Mouse (Mus musculus) hindbrain, embryonic 11.5 days (tissue): ENCODE data around the gene Cops6. TPM values are rescaled to one million over a fixed set of nuclear protein-coding genes. Genes with fewer than 3 reads are reported as not detected.
A peak's percentile ranks its signal among the peaks of the same experiment; 100 is the strongest.

Experiments
- ATAC-seq: fragments of 200-750 bp; cut with Nextera tagmentation; 2 replicates; pipeline ENCODE4 v1.8.0; 2017; ENCODE audit warnings: mild to moderate bottlenecking, moderate TSS enrichment, moderate library complexity; ENCODE audit not compliant: low FRiP score
- DNase-seq: peaks from one replicate; pipeline ENCODE4 v3.0.0-alpha.2; 2015; ENCODE audit warnings: low spot score
- H3K27ac ChIP-seq: fragments of 300-500 bp; sonication (generic); 2 replicates; pipeline ENCODE4 v1.5.1; 2014; ENCODE audit warnings: mild to moderate bottlenecking, low read depth, low read length
- H3K27me3 ChIP-seq: fragments of 300-500 bp; sonication (generic); 2 replicates; pipeline ENCODE4 v1.6.1; 2014; ENCODE audit warnings: mild to moderate bottlenecking, low read length, moderate library complexity, mixed read lengths; ENCODE audit not compliant: control insufficient read depth, insufficient read depth
- H3K36me3 ChIP-seq: fragments of 300-500 bp; sonication (generic); 2 replicates; pipeline ENCODE4 v1.6.1; 2014; ENCODE audit warnings: mild to moderate bottlenecking, low read length, moderate library complexity, mixed read lengths; ENCODE audit not compliant: control insufficient read depth, insufficient read depth
- H3K4me1 ChIP-seq: fragments of 300-500 bp; sonication (generic); replicated peaks from 2 replicates; pipeline ENCODE4 v1.6.1; 2014; ENCODE audit warnings: low read length, mixed read lengths; ENCODE audit not compliant: control insufficient read depth, insufficient read depth
- H3K4me2 ChIP-seq: fragments of 300-500 bp; sonication (generic); replicated peaks from 2 replicates; pipeline ENCODE4 v1.6.1; 2014; ENCODE audit warnings: mild to moderate bottlenecking, low read depth, low read length
- H3K4me3 ChIP-seq: fragments of 300-500 bp; sonication (generic); 2 replicates; pipeline ENCODE4 v1.5.1; 2014; ENCODE audit warnings: low read depth, low read length
- H3K9ac ChIP-seq: fragments of 300-500 bp; sonication (generic); 2 replicates; pipeline ENCODE4 v1.6.1; 2014; ENCODE audit warnings: low read depth, low read length
- H3K9me3 ChIP-seq: fragments of 300-500 bp; sonication (generic); 2 replicates; pipeline ENCODE4 v1.6.1; 2016; ENCODE audit warnings: low read length; ENCODE audit not compliant: control insufficient read depth
- WGBS: fragments of 180-500 bp; shearing (Covaris S2); extraction: QIAGEN DNeasy Blood & Tissue Kit; methylation state at CpG from one replicate; pipeline ENCODE4 v1.1.7; 2014; 5-methylcytosine and 5-hydroxymethylcytosine counted together
- polyA plus RNA-seq: library from polyadenylated mRNA; unstranded; fragments of >200 nt; fragmentation: Nextera tagmentation; extraction: Ambion mirVana; gene quantifications from 2 replicates; pipeline ENCODE4 v1.2.1, GENCODE M21; 2014

Cops6 gene
- polyA plus RNA-seq, 1 experiment from 2014 or later: 261 TPM

GRCm38 (mm10) chr5:138138585-138138984 lies 22.3 kb upstream of the Cops6 start:
- H3K4me1 ChIP-seq: no peaks in the 10 kb centered on the region
- H3K36me3 ChIP-seq: no peaks in the 10 kb centered on the region
- ATAC-seq (no peak), DNase-seq (no peak)
- no peaks in the 10 kb centered on the region for H3K9me3 ChIP-seq
- no peak overlapping the region; the same call in 1 of the 2 replicates for H3K27ac ChIP-seq
- no peaks in the 10 kb centered on the region for H3K27me3 ChIP-seq
- no peak overlapping the region for H3K9ac ChIP-seq
- no peak overlapping the region for H3K4me3 ChIP-seq
- no peak overlapping the region for H3K4me2 ChIP-seq
- WGBS: 79% methylated on average over 4 of the region's 4 CpGs

- H3K27ac ChIP-seq: no peak overlapping the region
These were observed 6.5 kb upstream of the Cops6 start for GRCm38 (mm10) chr5:138154390-138154789.

GRCm38 (mm10) chr5:138155443-138155976 lies 5.4 kb upstream of the Cops6 start, which contains the start of gene Zfp113:
Gene Zfp113, minus strand, starts transcription at chr5:138155744.
- no peaks in the 10 kb centered on the region for H3K4me1 ChIP-seq
- no peaks in the 10 kb centered on the region for H3K27me3 ChIP-seq
- H3K9me3 ChIP-seq: no peaks in the 10 kb centered on the region
- H3K27ac ChIP-seq: peak within 1 kb of the TSS; percentile 96
- peak within 1 kb of the TSS; percentile 90 for H3K9ac ChIP-seq
- peak within 1 kb of the TSS; percentile 69 for H3K4me2 ChIP-seq
- DNase-seq (peak; percentile 93), ATAC-seq (peak; percentile 96)
- H3K36me3 ChIP-seq: 0 out of 2 replicates have a peak, but pooled peaks cover 4% of the 10 kb centered on the region
- WGBS: under 1% methylated on average over 31 of the region's 31 CpGs
- H3K4me3 ChIP-seq: peak within 1 kb of the TSS; percentile 81

More at GRCm38 (mm10) chr5:138154390-138154789, 6.5 kb upstream of the Cops6 start:
- Histone ChIP-seq H3K9ac (peak overlapping the region; percentile 90), H3K4me3 (peak overlapping the region; percentile 81), H3K27me3 (no peaks in the 10 kb centered on the region), H3K4me2 (peak overlapping the region; percentile 69), H3K9me3 (no peaks in the 10 kb centered on the region), H3K36me3 (0 out of 2 replicates have a peak, but pooled peaks cover 5% of the 10 kb centered on the region), H3K4me1 (no peaks in the 10 kb centered on the region)
- ATAC-seq (no peak), DNase-seq (no peak)
- 82% methylated on average over 3 of the region's 3 CpGs for WGBS

- Histone ChIP-seq H3K4me1 (no peaks in the 10 kb centered on the region; the same call in 1 of the 2 replicates), H3K27ac (no peak overlapping the region), H3K9ac (peak overlapping the region; percentile 74; the same call in 1 of the 2 replicates), H3K9me3 (no peaks in the 10 kb centered on the region), H3K4me2 (peak overlapping the region; percentile 83), H3K27me3 (no peaks in the 10 kb centered on the region), H3K36me3 (peaks cover 14% of the 10 kb centered on the region; the same call in 1 of the 2 replicates), H3K4me3 (peak overlapping the region; percentile 75; the same call in 1 of the 2 replicates)
- DNase-seq: no peak
- no peak for ATAC-seq
- WGBS: 70% methylated on average over 7 of the region's 7 CpGs
These were observed 578 bp upstream of the Cops6 start for GRCm38 (mm10) chr5:138160224-138160762.

- DNase-seq: no peak
- peaks cover 23% of the 10 kb centered on the region for H3K36me3 ChIP-seq
- H3K4me3 ChIP-seq: 0 out of 2 replicates have a peak overlapping the region, but pooled peaks have one; percentile 6
- H3K27ac ChIP-seq: no peak overlapping the region
- H3K4me1 ChIP-seq: no peaks in the 10 kb centered on the region; the same call in 1 of the 2 replicates
- H3K9me3 ChIP-seq: no peaks in the 10 kb centered on the region
- H3K27me3 ChIP-seq: no peaks in the 10 kb centered on the region
- H3K4me2 ChIP-seq: no peak overlapping the region
- H3K9ac ChIP-seq: no peak overlapping the region
- WGBS: 76% methylated on average over 6 of the region's 6 CpGs
- ATAC-seq: no peak
These were observed 2.2 kb downstream of the Cops6 start for GRCm38 (mm10) chr5:138163046-138163445.

GRCm38 (mm10) chr5:138163610-138164009 lies 2.7 kb downstream of the Cops6 start:
- no peak overlapping the region for H3K9ac ChIP-seq
- H3K27ac ChIP-seq: no peak overlapping the region
- ATAC-seq (no peak), DNase-seq (peak; percentile 19)
- WGBS: 69% methylated on average over 10 of the region's 10 CpGs
- no peaks in the 10 kb centered on the region; the same call in 1 of the 2 replicates for H3K4me1 ChIP-seq
- no peak overlapping the region for H3K4me2 ChIP-seq
- peaks cover 26% of the 10 kb centered on the region for H3K36me3 ChIP-seq
- no peak overlapping the region for H3K4me3 ChIP-seq
- H3K27me3 ChIP-seq: no peaks in the 10 kb centered on the region
- no peaks in the 10 kb centered on the region for H3K9me3 ChIP-seq

- H3K9me3 ChIP-seq: no peaks in the 10 kb centered on the region
- ATAC-seq: no peak
- no peak overlapping the region for H3K4me2 ChIP-seq
- no peak for DNase-seq
- WGBS: 78% methylated on average over 8 of the region's 8 CpGs
- no peak overlapping the region for H3K4me3 ChIP-seq
- H3K27me3 ChIP-seq: no peaks in the 10 kb centered on the region
- H3K9ac ChIP-seq: no peak overlapping the region
- peaks cover 3% of the 10 kb centered on the region; the same call in 1 of the 2 replicates for H3K4me1 ChIP-seq
- peaks cover 29% of the 10 kb centered on the region for H3K36me3 ChIP-seq
- H3K27ac ChIP-seq: no peak overlapping the region
These were observed 4.7 kb downstream of the Cops6 start for GRCm38 (mm10) chr5:138165594-138165993.

GRCm38 (mm10) chr5:138170936-138171561 lies 10.2 kb downstream of the Cops6 start:
- Histone ChIP-seq H3K9ac (peak overlapping the region; percentile 72), H3K4me3 (peak overlapping the region; percentile 69), H3K4me2 (peak overlapping the region; percentile 92), H3K27ac (peak overlapping the region; percentile 92), H3K27me3 (no peaks in the 10 kb centered on the region), H3K9me3 (no peaks in the 10 kb centered on the region), H3K36me3 (peaks cover 14% of the 10 kb centered on the region; the same call in 1 of the 2 replicates), H3K4me1 (peaks cover 3% of the 10 kb centered on the region; the same call in 1 of the 2 replicates)
- DNase-seq: peak; percentile 97
- ATAC-seq: peak; percentile 93
- WGBS: under 1% methylated on average over 47 of the region's 47 CpGs
